Mouse (Mus musculus): ENCODE results near the gene Pcdh17.

DNA sequence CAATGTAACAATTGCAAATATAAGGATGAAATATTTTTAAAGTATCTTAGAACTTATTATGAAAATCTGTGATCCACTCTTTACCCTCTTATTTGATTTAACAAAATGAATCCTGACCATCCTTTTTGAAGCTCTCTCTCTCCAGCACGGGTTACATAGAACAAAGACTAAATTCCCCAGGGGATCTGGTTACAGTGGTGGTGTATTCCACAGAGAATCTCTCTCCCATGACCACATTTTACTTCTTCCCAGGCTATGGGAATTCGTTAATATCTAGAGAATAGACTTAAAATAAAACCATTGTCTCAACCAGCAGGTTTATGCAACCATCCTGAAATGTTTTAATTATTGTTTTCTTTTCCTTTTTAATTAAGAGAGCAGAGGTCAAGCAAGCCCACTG is 89.0 kb downstream of the Pcdh17 start:
- no peak for TF ChIP-seq MYOG (IDR thresholded peaks at IDR 0.05; ENCODE audit: control insufficient read depth, extremely low read depth, insufficient read length)
- no peak for TF ChIP-seq CTCF (IDR thresholded peaks at IDR 0.05; ENCODE audit: control insufficient read depth, insufficient read depth, insufficient read length)
